Mouse (Mus musculus): ENCODE data around the gene Smarcd1. TPM values are rescaled to one million over a fixed set of nuclear protein-coding genes. Genes with fewer than 3 reads are reported as not detected.

Gene Smarcd1
- polyA plus RNA-seq, 1 experiment from 2014 or later, result 10.9 TPM

DNA sequence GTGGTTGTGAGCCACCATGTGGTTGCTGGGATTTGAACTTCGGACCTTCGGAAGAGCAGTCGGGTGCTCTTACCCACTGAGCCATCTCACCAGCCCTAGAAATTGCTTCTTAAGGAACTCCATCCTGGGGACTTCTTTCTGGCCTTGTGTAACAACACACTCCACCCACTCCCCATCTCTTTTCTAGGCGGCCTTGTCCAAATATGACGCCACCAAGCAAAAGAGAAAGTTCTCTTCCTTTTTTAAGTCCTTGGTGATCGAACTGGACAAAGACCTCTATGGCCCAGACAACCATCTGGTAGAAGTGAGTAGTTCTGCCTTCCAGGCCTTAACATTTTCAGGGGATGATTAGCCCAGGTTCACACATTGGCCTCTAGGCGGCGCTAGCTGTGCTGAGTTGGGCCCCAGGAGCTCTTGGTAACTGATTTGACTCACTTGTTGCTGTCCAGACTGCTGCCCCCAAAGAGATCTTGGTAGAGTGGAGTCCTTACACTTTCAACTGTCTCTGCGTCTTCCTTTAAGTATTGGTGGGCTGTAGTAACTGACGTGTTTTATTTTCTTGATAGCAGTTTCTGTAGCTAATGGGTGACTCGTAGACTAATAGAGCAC is 3.6 kb downstream of the Smarcd1 start, which contains the start of gene Gm17349:
Gene Gm17349, minus strand, starts transcription at position 51 of the 609 bp plus-strand sequence.
- ATAC-seq (ENCODE audit: low FRiP score, low TSS enrichment) (no peak), DNase-seq (ENCODE audit: low spot score) (peak; percentile 77)
- Histone ChIP-seq H3K9ac (ENCODE audit: low read length) (no peak within 1 kb of the TSS), H3K4me1 (replicated peaks; ENCODE audit: control insufficient read depth, insufficient read depth) (no peaks in the 10 kb centered on the region), H3K9me3 (ENCODE audit: control insufficient read depth, low read length) (no peaks in the 10 kb centered on the region), H3K4me3 (ENCODE audit: low read depth, low read length) (no peak within 1 kb of the TSS), H3K36me3 (ENCODE audit: control insufficient read depth, insufficient read depth, low read length) (peaks cover 25% of the 10 kb centered on the region), H3K27me3 (ENCODE audit: control insufficient read depth, insufficient read depth, low read length) (no peaks in the 10 kb centered on the region), H3K4me2 (replicated peaks; ENCODE audit: low read depth) (no peak within 1 kb of the TSS), H3K27ac (replicated peaks) (0 out of 2 replicates have a peak within 1 kb of the TSS, but pooled peaks have one; percentile 13)
- 67% methylated on average over 11 of the region's 11 CpGs for WGBS
- TF ChIP-seq EP300 (optimal IDR thresholded peaks at IDR 0.05) (no peak), CTCF (IDR thresholded peaks at IDR 0.05; ENCODE audit: low read depth) (peak; percentile 86)

DNA sequence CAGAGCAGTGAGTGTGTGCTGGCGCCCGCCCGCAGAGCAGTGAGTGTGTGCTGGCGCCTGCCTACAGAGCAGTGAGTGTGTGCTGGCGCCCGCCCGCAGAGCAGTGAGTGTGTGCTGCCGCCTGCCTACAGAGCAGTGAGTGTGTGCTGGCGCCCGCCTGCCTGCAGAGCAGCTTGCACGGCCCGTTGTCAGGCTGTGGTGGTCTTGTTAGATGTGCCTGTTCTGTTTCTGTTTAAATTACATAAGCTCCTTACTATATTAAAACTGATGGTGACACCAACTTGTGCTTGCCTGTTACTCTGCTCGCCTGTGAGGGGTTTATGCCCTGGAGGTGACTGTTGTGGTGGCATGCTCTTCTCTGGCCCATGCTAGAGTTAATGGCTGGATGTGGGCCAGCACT is 6.2 kb downstream of the Smarcd1 start:
- Histone ChIP-seq H3K27me3 (ENCODE audit: control insufficient read depth, insufficient read depth, low read length) (no peaks in the 10 kb centered on the region), H3K36me3 (ENCODE audit: control insufficient read depth, insufficient read depth, low read length) (peaks cover 43% of the 10 kb centered on the region), H3K4me1 (replicated peaks; ENCODE audit: control insufficient read depth, insufficient read depth) (no peaks in the 10 kb centered on the region), H3K9ac (ENCODE audit: low read length) (no peak overlapping the region), H3K9me3 (ENCODE audit: control insufficient read depth, low read length) (no peaks in the 10 kb centered on the region), H3K4me2 (replicated peaks; ENCODE audit: low read depth) (no peak overlapping the region), H3K4me3 (ENCODE audit: low read depth, low read length) (no peak overlapping the region), H3K27ac (replicated peaks) (no peak overlapping the region)
- ATAC-seq (ENCODE audit: low FRiP score, low TSS enrichment) (no peak), DNase-seq (ENCODE audit: low spot score) (no peak)
- WGBS, result 93% methylated on average over 13 of the region's 13 CpGs
- TF ChIP-seq CTCF (IDR thresholded peaks at IDR 0.05; ENCODE audit: low read depth), result no peak
- TF ChIP-seq EP300 (optimal IDR thresholded peaks at IDR 0.05), result no peak

DNA sequence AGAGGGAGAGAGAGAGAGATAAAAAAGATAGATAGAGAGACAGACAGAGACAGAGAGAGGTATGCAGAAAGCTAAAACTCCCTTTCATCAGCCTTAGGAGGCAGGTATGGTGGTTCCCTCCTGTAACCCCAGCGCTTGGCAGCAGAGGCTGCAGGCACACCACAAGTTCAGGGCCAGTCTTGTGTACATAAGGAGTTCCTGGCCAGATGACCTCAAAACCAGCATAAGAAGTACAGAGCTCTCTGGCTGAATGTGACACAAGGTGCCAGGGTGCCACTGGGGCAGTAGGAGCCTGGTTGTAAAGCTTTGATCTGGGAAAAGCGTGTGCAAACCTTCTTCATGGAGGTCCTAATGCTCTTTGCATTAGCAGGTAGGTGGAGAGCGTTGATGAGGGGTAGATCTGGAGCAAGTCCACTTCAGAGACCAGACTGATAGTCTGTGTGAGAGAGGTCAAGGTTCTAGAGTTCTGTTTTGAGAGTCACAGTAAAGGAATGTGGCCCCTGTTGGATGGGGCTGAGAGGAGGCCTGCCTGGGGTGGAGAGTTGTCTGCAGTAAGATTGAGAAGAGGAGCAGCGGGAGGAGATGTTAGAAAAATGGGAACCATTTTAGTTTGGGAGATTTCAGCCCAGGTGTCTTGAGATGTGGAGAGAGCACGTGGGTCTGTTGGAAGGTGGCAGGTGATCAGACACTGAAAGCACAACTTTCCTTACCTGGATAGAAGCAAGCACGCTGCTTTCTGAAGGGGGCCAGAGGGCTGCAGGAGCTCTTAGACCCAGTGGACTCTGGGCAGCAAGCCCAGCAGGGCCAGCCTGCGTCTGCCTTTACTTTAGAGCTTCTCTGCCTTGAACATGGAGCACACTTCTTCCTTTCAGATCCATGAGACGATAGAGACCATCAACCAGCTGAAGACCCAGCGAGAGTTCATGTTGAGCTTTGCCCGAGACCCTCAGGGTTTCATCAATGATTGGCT is 8.6 kb downstream of the Smarcd1 start:
- 90% methylated on average over 10 of the region's 10 CpGs for WGBS
- no peak overlapping the region for H3K4me2 ChIP-seq (replicated peaks; ENCODE audit: low read depth)
- H3K4me1 ChIP-seq (replicated peaks; ENCODE audit: control insufficient read depth, insufficient read depth), result no peaks in the 10 kb centered on the region
- no peak for DNase-seq (ENCODE audit: low spot score)
- no peak for ATAC-seq (ENCODE audit: low FRiP score, low TSS enrichment)
- H3K27ac ChIP-seq (replicated peaks), result no peak overlapping the region
- TF ChIP-seq CTCF (IDR thresholded peaks at IDR 0.05; ENCODE audit: low read depth), result 0 out of 2 replicates have a peak, but pooled peaks have one; percentile 25
- TF ChIP-seq EP300 (optimal IDR thresholded peaks at IDR 0.05), result no peak
- H3K4me3 ChIP-seq (ENCODE audit: low read depth, low read length), result no peak overlapping the region
- peaks cover 43% of the 10 kb centered on the region for H3K36me3 ChIP-seq (ENCODE audit: control insufficient read depth, insufficient read depth, low read length)
- H3K9ac ChIP-seq (ENCODE audit: low read length), result no peak overlapping the region
- H3K9me3 ChIP-seq (ENCODE audit: control insufficient read depth, low read length), result no peaks in the 10 kb centered on the region
- H3K27me3 ChIP-seq (ENCODE audit: control insufficient read depth, insufficient read depth, low read length), result no peaks in the 10 kb centered on the region

DNA sequence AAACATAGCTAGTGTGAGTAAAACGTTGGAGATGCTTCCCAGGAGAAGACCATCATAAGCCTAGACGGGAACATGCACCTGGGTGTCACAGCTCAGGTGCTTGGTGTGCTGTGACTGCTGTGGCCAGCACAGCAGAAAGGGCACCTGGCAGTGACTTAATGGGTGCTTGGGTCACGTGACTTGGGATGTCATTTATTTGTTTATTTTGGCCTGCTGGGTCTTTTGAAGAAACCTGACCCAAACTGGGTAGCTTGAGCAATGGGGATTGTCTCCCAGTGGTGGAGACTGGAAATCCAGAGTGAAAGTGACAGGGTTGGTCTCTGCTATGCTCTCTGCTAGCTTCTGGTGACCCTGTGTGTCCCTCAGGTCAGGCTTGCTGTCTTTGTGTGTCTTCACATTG is 9.6 kb downstream of the Smarcd1 start:
- Histone ChIP-seq H3K4me3 (ENCODE audit: low read depth, low read length) (no peak overlapping the region), H3K36me3 (ENCODE audit: control insufficient read depth, insufficient read depth, low read length) (peaks cover 40% of the 10 kb centered on the region), H3K4me2 (replicated peaks; ENCODE audit: low read depth) (no peak overlapping the region), H3K9me3 (ENCODE audit: control insufficient read depth, low read length) (no peaks in the 10 kb centered on the region), H3K27ac (replicated peaks) (no peak overlapping the region), H3K27me3 (ENCODE audit: control insufficient read depth, insufficient read depth, low read length) (no peaks in the 10 kb centered on the region), H3K4me1 (replicated peaks; ENCODE audit: control insufficient read depth, insufficient read depth) (no peaks in the 10 kb centered on the region), H3K9ac (ENCODE audit: low read length) (no peak overlapping the region)
- ATAC-seq (ENCODE audit: low FRiP score, low TSS enrichment) (no peak), DNase-seq (ENCODE audit: low spot score) (no peak)
- no peak for TF ChIP-seq EP300 (optimal IDR thresholded peaks at IDR 0.05)
- TF ChIP-seq CTCF (IDR thresholded peaks at IDR 0.05; ENCODE audit: low read depth), result no peak
- 61% methylated on average over 3 of the region's 3 CpGs for WGBS

DNA sequence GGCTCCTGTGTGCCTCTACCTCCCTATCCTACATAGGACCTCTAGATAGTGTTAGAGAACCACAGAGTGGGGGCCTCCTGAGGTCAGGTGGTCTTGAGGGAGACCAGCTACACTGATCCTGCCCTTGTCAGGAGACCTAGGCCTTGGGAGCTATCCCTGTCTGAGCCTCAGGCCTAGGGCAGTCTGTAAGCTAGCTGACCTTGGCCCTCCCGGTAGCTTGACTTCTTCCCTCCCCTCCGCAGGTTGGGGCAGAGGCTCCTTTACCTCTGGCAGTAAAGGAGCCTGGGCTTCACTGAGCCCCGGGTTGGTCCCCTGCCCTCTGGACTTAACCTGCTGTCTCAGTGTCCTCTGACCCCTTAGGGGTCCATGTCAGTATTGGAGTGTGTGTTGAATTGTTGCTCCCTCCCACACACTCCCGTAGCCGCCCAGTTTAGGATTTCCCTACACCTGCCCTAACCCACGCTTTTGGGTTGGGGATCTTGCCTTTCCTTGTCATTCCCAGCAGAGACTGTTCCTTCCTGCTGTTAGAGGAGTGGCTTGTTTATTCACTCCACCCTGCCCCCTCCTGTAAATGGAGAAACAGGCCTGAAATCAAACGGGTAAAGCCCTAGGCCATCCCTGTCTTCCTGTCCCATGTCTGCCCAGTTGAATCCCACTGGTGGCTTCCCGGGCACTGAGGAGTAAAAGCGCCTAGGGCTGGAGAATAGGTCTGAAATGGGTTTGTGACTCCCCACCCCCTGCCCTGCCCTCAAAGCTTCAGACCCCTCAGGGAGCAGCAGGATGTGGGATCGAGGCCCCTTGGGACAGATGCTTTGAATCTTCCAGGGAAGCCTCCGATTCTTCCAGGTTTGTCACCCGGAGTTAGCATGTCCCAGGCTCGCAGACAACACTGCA is 11.0 kb downstream of the Smarcd1 start:
- no peak overlapping the region for H3K9ac ChIP-seq (ENCODE audit: low read length)
- no peak overlapping the region for H3K27ac ChIP-seq (replicated peaks)
- peaks cover 33% of the 10 kb centered on the region for H3K36me3 ChIP-seq (ENCODE audit: control insufficient read depth, insufficient read depth, low read length)
- no peaks in the 10 kb centered on the region for H3K9me3 ChIP-seq (ENCODE audit: control insufficient read depth, low read length)
- no peaks in the 10 kb centered on the region for H3K27me3 ChIP-seq (ENCODE audit: control insufficient read depth, insufficient read depth, low read length)
- no peak overlapping the region for H3K4me3 ChIP-seq (ENCODE audit: low read depth, low read length)
- no peak for DNase-seq (ENCODE audit: low spot score)
- peak; percentile 1; the same call in 1 of the 2 replicates for ATAC-seq (ENCODE audit: low FRiP score, low TSS enrichment)
- no peaks in the 10 kb centered on the region for H3K4me1 ChIP-seq (replicated peaks; ENCODE audit: control insufficient read depth, insufficient read depth)
- TF ChIP-seq CTCF (IDR thresholded peaks at IDR 0.05; ENCODE audit: low read depth), result no peak
- TF ChIP-seq EP300 (optimal IDR thresholded peaks at IDR 0.05), result no peak
- H3K4me2 ChIP-seq (replicated peaks; ENCODE audit: low read depth), result no peak overlapping the region
- 64% methylated on average over 13 of the region's 13 CpGs for WGBS
